Mouse (Mus musculus): Measurements from ENCODE around the gene Scgb1b20.
"Not testable (repeated sequence)": the region's sequence is repeated elsewhere in the genome, so short reads cannot be mapped to it uniquely, and the experiment has no call there.

The Scgb1b20 gene

DNA sequence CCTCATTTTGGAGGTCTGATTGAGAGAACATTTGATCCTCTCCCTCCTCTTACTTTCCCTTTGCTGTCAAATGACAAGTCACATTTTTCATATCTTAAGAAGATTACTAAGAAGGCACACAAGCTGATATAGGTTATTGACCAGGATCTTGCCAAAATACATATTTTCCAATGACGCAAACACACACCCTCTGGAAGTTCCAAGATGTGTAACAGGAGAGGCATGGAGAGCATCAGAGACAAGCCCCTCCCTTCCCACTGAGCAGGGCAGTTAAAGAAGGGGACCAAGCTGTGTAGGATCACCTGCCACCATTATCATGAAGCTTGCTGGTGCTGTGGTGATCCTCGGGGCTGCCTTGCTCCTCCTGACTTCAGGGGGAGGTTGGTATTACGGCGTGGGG is at the start of gene Scgb1b20:
Gene Scgb1b20 (plus strand): TSS at position 301 of the 400 bp plus-strand sequence.
- not testable (repeated sequence) for DNase-seq (ENCODE audit: low read depth, low spot score)

- DNase-seq (ENCODE audit: low read depth, low spot score): not testable (repeated sequence)
Measured at GRCm38 (mm10) chr7:33366222-33366621, 6.8 kb upstream of the Scgb1b20 start, which contains the start of gene Scgb2b20. Gene Scgb2b20, minus strand, starts transcription at chr7:33366322.

- DNase-seq (ENCODE audit: low read depth, low spot score): not testable (repeated sequence)
Measured at GRCm38 (mm10) chr7:33399749-33400148, 26.7 kb downstream of the Scgb1b20 start.

DNA sequence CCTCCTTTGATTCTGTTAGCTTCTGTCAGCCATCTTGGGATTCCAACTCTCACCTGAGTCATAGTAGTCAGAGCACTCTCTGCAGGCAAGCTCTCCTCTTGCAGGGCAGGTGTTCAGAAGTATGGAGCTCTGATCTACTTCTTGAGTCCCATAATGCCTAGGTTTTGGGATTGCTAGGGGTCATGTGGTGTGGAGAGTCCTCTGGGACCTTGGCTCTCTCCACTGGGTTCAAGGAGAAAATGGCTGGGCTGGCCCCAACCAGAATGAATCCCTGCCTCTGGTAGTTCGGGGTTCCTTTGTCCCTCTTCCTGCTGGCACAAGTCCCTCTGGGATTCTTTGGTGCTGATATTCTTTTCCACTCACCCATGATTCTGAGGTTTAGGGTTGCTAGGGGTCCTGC is 28.6 kb downstream of the Scgb1b20 start:
- no peak for DNase-seq (ENCODE audit: low read depth, low spot score)

DNA sequence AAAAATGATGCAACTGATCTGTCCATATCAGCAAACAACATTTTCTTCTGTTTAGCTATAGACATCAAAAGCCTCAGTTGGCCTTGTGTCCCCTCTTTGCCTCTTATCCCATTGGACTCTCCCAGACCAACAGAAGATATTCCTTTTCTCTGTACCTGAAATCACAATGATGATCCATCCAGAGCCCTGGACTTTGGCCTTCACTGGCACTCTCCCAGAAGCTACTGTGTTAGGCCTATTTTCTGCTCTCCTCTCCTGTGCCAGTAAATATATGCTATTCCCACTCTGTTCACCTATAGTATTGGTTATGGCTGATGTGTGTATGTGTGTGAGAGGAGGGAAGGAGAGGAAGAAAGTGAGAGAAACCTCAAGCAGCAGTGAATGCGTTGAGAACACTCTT is 36.6 kb downstream of the Scgb1b20 start:
- DNase-seq (ENCODE audit: low read depth, low spot score): not testable (repeated sequence)

All from ZHBTc4 (cell line).